Mouse (Mus musculus) liver, embryonic 14.5 days (tissue): ENCODE measurements around the gene Reep3.

Experiments used
- CTCF ChIP-seq: IDR thresholded peaks from 2 replicates; pipeline ENCODE4 v1.5.1; 2016; ENCODE audit warnings: antibody characterized with exemption, low read depth, control low read depth
- EP300 ChIP-seq: IDR thresholded peaks from 2 replicates; pipeline ENCODE4 v1.6.1; 2016; ENCODE audit warnings: antibody characterized with exemption, low read depth

DNA sequence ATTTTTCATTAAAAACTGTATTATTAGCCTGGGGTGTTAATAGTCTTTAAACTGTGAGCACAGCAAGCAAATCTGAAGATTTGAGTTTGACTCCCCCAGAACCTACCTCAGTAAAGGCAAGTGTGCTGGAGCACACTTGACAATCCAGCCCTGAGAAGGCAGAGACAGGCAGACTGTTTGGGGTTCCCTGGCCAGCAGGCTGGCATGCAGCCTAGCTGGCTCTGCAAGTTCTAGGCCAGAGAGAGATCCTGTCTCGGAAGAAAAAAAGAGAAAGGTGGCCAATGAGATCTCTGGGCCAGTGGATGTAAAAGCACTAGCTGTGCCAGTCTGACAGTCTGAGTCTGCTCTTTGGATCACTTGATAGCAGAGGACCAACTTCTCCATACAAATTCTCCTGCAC lies 32.8 kb upstream of the Reep3 start:
- TF ChIP-seq CTCF (no peak), EP300 (no peak)
